Mouse (Mus musculus): ENCODE results near the gene Sufu.
A peak's percentile ranks its signal among the peaks of the same experiment; 100 is the strongest.

The Sufu gene

GRCm38 (mm10) chr19:46518828-46519621 is 122.3 kb downstream of the Sufu start:
- DNase-seq, result no peak

DNA sequence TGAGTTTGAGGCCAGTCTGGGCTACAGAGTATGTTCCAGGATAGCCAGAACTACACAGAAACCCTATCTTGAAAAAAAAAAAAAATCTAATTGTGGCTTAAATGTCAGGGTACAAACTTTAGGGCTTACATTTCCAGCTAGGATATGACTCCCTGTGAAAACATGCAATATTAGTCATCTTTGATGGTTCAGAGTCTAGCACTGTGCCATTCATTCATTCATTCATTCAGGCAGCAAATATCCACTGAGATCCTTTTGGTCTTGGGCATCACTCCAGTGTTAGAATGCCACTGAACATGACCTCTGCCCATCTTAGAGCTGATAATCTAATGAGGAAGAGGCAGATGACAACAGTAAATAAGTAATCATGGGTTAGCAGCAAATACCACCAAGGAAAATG is 125.0 kb downstream of the Sufu start:
- DNase-seq, result no peak

DNA sequence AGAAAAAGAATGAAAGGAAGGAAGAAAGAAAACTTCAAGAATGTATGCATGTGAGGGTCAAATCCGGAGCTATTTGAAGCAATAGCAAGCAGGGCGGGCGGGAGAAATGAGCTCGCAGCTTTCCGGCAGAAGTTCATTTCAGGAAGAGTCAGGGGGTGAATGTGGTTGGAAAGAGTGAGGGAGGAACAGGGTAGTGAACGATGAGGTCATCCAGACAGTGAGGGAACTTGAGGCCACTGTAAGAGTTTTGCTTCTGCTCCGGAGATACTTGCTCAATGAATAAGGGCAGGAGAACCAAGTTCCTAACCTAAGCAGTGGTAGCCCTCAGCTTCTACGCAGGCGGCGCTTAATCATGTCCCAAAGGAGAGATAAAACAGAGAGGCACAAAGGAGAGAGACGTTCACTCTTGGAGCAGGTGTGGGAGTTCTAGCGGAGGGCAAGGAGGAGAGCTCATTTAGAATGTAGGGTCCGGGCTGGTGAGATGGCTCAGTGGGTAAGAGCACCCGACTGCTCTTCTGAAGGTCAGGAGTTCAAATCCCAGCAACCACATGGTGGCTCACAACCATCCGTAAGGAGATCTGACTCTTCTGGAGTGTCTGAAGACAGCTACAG is 125.8 kb downstream of the Sufu start:
- no peak for DNase-seq

GRCm38 (mm10) chr19:46523131-46523479 is 126.4 kb downstream of the Sufu start:
- no peak for DNase-seq

GRCm38 (mm10) chr19:46523480-46524151 is 126.9 kb downstream of the Sufu start:
- DNase-seq, result peak; percentile 90

DNA sequence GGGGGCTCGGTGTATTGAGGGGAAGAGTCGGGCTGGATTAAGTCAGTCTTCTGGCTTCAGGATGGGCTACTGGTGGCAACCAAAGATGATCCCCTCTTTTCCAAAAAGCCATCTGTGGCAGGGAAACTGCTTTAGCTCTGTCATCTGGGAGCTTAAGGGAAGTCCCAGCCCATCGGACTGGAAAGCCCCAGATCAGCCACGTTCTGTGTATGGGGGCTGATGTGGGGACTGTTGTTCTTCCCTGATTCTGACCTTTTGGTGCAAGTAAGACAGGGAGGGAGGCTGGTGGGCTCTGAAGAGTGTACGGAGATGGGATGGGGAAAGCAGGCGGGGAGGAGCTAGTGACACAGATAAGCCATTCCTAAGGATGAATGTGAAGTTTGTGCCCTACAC is 127.5 kb downstream of the Sufu start:
- no peak for DNase-seq

DNA sequence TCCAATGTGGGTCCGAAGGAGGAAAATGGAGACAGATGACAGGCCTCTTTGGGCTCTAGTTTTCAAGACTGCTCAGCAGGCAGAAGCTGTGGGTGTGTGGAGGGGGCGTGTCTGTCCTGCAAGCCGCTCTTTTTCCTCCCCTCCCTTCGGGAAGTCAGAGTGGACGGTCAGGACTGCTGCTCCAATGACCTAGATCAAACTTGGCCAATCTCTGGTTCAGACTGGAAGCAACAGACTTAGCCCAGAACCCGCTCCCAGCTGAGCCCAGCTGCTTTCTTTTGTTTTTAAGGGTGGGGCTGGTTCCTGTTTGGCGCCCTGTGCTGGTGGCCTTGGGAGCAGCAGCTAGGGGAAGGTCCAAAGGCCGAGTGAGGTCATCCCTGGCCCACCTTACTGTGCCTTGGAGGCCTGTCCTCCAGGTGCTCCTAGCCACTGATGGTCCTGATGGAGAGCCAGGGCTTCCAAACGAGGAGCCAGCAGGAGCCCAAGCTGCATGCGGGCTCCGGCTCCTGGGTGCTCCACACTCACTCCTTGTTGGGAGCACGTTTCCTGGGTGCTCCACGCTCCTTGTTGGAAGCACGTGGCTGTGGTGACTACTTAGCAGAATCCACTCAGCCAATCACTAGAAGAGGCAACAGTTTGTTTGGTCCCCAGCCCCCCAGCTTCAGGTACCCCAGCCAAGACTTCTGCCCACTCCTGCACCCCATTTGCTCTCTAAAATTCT is 128.1 kb downstream of the Sufu start:
- DNase-seq, result peak; percentile 65

GRCm38 (mm10) chr19:46525691-46526631 is 129.3 kb downstream of the Sufu start:
- DNase-seq, result no peak

GRCm38 (mm10) chr19:46527632-46528528 is 131.2 kb downstream of the Sufu start:
- DNase-seq, result no peak

DNA sequence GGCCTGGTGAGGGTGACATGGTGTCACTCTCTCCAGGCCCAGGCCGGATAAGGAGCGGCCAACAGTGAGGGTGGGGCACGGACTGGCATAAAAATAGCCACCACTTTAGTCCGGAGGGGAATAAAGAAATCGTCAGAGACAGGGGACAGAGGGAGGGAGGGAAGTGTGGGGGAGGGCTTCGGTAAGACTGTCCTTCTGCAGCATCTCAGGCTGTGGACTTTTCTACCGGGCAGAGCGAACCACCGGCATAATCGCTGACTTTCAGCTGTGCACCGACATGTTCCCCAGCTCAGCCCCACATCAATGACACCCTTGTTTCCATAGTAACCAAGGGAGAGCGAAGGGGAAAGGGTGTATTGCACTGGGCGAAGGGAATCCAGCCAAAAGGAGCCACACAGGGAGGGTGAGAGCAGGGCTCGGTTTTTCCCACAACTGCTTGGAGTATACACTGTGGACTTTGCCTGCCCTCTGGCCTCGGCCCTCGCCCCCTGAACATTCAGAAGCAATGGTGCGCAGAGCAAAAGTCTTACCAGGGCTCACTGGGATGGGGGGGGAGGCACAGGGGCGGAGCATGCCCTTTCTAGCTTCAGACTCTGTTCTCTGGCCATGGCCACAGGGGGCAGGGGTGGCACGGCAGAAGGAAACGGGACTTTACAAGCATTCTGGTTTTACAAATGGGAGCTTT is 132.0 kb downstream of the Sufu start:
- peak; percentile 81 for DNase-seq

DNA sequence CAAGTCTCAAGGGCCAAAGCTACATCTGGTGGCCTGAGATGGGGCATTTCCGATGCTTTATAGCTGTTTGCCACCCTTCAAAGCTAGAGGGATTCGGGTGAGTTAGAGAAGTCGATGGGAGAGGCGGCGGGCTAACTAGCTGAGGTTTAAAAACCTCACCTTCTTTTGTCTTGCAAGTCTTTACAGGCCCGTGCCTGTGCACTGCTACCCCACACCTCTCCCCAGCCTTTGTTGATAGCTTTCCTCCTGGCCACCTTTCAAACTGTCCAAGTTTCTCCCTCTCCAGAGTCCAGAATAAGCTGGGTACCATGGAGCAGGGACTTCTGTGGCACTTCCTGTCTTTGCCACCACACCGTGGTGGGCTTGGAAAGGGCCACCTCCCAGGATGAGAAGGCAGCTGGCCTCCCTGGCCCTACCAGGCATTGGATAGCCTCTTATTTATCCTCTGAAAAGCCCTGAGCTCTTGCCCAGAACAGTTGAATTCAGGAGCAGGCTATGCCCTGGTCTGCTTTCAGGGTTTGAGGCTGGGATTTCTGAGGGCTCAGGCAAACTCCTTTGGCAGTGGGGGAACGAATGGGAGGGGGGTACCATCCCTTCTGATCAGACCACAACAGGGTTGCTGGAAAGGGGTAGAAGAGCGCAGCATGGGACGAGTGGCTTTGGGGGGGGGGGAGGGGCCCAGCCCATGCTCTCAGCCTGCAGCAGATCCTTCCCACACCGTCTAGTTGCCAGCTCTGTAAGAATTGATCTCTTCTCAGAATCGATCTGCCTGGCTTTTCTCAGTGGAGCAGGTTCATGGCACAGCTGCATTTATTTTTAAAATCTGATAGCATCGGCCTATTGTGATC is 133.1 kb downstream of the Sufu start:
- DNase-seq, result peak; percentile 51

GRCm38 (mm10) chr19:46530449-46530990 is 133.8 kb downstream of the Sufu start:
- DNase-seq, result peak; percentile 44

- DNase-seq, result peak; percentile 63
Measured at GRCm38 (mm10) chr19:46531071-46532030, 134.7 kb downstream of the Sufu start.

- DNase-seq, result no peak
Measured at GRCm38 (mm10) chr19:46532031-46532688, 135.5 kb downstream of the Sufu start.

GRCm38 (mm10) chr19:46533066-46533465 is 136.4 kb downstream of the Sufu start:
- no peak for DNase-seq

- no peak for DNase-seq
Measured at GRCm38 (mm10) chr19:46533525-46533924, 136.8 kb downstream of the Sufu start.

- DNase-seq, result no peak
Measured at GRCm38 (mm10) chr19:46534542-46535098, 137.9 kb downstream of the Sufu start.
